Mouse (Mus musculus) left cerebral cortex, adult 8-10 months (tissue): ENCODE results near the gene 1700020D05Rik. TPM values are rescaled to one million over a fixed set of nuclear protein-coding genes. Genes with fewer than 3 reads are reported as not detected.

Source experiments
- DNase-seq, 2 experiments: peaks; one replicate each; pipeline ENCODE4 v3.0.0; 2022; ENCODE audit warnings: low spot score in 2 of 2
- total RNA-seq, 4 experiments: library from RNA; stranded (reverse); gene quantifications; 2 replicates each; pipeline ENCODE4 v1.2.4; 2022

Gene 1700020D05Rik
- total RNA-seq, 4 experiments from 2014 or later: 6.6 to 8.6 (median 7.1) TPM

- DNase-seq: peak in 1 of 2 experiments; percentile 70
These were observed 26.5 kb downstream of the 1700020D05Rik start for GRCm38 (mm10) chr19:5477004-5477667.

DNA sequence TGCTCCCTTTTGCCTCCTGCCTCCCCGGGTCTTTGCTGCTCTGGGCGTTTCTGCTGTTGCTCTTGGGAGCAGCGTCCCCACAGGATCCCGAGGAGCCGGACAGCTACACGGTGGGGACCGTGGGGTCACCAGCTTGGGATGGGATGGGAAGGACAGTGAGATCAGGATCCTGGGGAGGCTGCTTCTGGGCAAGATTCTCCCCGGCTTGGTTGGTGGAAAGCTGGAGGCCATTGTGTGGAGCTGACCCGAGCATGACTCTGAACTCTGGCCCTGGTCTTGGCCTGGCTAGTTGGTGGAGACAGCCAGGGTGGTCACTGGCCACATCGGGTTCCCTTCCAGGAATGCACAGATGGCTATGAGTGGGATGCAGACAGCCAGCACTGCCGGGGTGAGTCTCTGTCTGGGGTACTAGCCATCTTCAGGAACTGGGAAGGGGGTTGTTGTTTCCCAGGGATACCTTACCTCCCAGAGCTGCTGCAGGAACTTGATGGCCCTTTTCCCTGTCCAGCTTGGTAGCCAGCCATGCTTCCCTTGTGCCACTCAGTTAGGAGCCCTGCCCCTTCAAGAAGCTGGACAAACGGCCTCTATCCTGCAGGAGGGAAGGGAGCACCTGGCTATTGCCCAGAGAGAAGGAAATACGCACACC lies 28.4 kb downstream of the 1700020D05Rik start:
- no peak for DNase-seq

DNA sequence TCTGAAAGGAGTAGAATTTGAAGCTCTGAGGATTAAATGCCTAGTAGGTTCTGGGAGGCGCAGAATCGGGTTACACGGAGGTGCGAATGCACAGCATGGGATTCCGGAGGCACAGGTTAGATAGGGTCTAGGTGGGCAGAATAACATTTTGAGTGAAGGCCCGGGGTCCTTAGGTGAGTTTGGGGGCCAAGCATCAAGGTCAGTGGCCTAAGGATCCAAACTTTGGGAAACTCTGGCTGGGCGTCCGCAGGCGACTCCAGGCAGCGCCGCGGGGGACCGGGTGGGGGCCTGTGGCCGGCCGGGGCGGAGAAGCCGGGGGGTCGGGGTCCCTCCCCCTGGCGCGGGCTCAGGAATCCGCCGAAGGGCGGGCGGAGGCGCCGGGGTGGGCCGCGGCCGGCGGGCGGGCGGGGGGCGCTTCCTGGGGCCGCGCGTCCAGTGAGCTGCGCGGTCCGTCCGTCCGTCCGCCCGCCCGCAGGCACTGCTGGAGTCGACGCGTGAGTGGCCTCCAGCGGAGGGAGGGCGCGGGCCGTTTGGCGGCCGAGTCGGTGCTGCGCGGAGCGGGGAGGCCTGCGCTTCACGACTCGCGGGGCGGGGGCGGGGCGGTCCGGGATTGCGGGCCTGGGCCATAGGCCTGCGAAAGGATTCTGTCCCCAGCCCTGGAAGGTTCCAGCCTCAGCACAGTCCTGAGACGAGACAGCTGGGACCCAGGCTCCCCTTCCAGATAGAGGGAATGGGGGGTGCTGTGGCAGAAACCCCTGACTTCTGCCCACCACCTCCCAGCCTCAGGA lies 29.1 kb downstream of the 1700020D05Rik start:
- DNase-seq: no peak

DNA sequence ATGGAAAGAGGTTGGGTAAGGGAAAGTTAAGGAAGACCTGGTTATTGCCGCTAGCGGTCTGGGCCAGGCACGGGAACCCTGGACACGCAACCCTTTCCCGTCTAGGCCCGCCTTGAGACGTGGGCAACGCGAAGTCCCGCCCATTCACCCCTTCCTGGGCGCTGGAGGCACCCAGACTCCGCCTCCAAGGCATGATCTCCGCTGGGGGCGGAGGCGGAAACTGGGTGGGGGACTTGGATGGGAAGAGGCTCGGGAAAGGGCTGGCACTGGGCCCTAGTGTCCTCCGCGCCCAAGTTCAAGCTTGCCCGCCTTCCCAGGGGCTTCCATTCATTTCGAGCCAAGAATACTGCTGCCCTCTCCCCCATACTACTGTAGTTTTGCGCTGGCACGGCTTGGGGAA lies 29.9 kb downstream of the 1700020D05Rik start, which contains the start of gene Efemp2:
Gene Efemp2 (plus strand): TSS at position 235 of the 400 bp plus-strand sequence.
- DNase-seq: peak in 1 of 2 experiments; percentile 65

DNA sequence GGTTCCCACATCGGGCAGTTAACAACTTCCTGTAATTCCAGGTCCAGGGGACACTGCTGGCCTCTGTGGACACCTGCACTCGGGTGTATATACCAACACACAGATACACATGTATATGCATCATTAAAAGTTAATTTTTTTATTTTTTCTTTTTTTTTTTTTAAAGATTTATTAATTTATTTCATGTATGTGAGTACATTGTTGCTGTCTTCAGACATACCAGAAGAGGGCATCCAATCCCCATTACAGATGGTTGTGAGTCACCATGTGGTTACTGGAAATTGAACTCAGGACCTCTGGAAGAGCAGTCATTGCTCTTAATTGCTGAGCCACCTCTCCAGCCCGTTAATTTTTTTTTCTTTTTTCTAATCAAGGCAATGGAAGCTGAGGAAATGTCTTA lies 30.7 kb downstream of the 1700020D05Rik start:
- DNase-seq: no peak

GRCm38 (mm10) chr19:5471846-5472245 lies 31.7 kb downstream of the 1700020D05Rik start:
- no peak for DNase-seq

DNA sequence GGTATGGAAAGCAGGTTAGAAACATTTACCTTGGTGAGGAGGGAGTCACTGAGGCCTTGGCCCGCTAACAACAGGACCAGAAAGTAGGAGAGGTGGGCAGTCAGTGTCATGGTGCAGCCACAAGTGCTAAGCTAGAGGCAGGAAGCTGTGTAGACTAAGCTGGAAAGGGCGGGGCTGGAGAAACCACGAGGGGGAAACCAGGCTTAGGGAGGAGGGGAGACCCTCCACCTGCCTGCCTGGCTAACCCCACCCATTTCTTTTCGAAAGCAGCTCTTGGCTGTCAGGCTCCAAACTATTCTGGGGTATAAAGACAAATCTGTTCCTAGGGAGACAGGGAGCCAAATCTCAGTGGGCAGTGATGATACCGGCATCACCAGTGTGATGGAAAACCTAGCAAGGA lies 35.2 kb downstream of the 1700020D05Rik start, which contains the start of gene Ctsw:
Gene Ctsw (minus strand): TSS at position 134 of the 400 bp plus-strand sequence.
- DNase-seq: no peak

GRCm38 (mm10) chr19:5466916-5467500 lies 36.6 kb downstream of the 1700020D05Rik start:
- no peak for DNase-seq

DNA sequence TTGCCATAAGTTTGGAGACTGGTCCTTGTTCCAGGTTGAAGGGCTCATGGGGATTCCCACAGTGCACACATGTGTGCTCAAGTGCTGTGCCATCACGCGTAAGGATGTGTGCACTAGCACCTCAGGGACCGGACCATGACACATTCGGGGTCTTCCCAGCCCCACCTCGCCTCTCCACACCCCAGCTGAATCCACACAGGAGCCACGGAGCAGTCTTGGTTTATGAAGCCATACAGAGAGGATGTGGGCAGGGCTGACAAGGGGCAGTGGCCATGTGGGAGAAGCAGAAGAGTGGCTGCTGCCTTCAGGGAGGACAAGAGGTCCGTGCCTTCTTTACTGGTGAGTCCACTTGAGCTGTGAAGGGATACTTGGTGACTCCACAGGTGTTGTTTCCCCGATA lies 38.5 kb downstream of the 1700020D05Rik start:
- DNase-seq: no peak

DNA sequence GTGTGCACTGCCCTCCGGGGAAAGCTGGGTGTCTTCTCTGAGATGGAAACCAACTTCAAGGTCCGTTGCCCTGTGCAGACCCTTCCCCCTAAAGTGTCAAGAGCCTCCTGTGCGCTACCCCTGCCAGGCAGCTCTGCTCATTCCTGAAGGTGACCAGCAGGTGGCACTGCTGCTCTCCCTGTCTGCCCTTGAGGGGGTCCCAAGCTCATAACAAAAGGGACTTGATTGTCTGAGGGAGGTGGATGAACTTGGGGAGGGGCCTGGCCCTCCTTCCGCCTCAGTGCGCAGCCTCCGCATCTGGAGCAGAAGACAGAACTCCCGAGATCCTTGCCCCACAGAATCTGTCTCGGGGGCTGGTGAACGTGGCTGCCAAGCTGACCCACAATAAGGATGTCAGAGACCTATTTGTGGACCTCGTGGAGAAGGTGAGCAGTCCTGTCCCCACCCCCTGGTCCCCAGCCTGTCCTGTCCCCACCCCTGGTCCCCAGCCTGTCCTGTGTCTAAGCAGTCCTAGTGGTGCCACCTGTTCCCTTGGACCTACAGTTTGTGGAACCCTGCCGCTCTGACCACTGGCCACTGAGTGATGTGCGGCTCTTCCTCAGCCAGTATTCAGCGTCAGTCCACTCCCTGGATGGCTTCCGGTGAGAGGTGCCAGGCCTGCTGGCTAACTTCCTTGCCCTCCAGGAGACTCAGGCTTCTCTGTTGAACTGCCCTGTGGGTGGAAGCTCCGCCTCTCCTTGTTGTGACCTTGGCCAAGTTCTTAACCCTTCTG lies 39.6 kb downstream of the 1700020D05Rik start:
- no peak for DNase-seq

- no peak for DNase-seq
These were observed 40.4 kb downstream of the 1700020D05Rik start for GRCm38 (mm10) chr19:5463212-5463611.

- DNase-seq: no peak
These were observed 42.2 kb downstream of the 1700020D05Rik start for GRCm38 (mm10) chr19:5461411-5461810.

DNA sequence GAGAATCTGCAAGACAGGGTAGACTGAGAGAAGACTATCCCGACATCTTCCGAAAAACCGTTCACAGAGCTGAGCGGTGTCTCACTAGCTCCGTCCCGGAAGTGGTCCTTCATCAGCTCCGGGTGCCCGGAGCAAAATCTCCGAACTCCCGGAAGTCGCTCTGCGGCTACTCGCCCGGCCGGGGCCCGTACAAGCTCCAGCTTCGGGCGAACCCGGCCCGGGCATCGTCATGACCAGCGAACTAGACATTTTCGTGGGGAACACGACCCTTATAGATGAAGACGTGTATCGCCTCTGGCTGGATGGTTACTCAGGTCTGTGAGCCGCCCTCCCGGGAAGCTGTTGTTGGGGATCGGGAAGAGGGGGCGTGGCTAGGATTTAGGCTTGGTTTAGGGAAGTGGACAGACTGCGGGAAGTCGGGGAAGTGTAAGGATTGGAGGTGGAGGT lies 43.1 kb downstream of the 1700020D05Rik start, which contains the start of gene Fibp:
Gene Fibp (plus strand): TSS at position 151 of the 447 bp plus-strand sequence.
- DNase-seq: peak; percentile 76 to 85

GRCm38 (mm10) chr19:5459896-5460295 lies 43.7 kb downstream of the 1700020D05Rik start:
- no peak for DNase-seq

- DNase-seq: no peak
These were observed 44.6 kb downstream of the 1700020D05Rik start for GRCm38 (mm10) chr19:5459019-5459418.

DNA sequence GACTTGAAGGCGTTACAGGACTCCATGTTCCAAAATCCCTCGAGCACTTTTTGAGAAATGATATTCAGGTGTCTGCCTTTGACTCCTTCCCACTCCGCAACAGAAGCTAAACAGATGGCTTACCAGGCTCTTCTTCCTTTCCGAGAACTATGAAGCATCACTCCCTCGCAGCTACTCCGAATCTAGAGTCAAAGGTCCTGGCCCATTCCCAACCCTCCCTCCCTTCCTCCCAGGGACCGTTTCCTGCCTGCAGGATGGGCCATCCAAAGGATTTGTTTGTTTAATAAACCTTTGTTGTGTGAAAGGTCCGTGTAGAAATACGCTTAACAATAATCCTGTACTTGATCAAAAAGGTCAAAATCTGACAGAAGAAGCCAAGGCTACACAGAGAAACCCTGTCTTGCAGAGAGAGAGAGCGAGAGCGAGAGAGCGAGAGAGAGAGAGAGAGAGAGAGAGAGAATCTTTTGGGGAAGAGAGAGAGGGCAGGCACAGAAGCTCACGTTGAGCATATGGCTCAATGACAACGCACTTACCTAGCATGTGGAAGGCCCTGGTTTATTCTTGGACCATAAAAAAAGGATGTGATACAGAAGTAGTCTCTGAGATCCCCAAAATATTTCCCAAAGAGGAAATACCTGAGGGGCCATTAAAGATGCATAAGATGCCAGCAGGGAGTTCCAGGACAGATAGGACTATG lies 45.7 kb downstream of the 1700020D05Rik start, which contains the start of gene Ccdc85b:
Gene Ccdc85b (minus strand): TSS at position 149 of the 697 bp plus-strand sequence.
- DNase-seq: no peak

DNA sequence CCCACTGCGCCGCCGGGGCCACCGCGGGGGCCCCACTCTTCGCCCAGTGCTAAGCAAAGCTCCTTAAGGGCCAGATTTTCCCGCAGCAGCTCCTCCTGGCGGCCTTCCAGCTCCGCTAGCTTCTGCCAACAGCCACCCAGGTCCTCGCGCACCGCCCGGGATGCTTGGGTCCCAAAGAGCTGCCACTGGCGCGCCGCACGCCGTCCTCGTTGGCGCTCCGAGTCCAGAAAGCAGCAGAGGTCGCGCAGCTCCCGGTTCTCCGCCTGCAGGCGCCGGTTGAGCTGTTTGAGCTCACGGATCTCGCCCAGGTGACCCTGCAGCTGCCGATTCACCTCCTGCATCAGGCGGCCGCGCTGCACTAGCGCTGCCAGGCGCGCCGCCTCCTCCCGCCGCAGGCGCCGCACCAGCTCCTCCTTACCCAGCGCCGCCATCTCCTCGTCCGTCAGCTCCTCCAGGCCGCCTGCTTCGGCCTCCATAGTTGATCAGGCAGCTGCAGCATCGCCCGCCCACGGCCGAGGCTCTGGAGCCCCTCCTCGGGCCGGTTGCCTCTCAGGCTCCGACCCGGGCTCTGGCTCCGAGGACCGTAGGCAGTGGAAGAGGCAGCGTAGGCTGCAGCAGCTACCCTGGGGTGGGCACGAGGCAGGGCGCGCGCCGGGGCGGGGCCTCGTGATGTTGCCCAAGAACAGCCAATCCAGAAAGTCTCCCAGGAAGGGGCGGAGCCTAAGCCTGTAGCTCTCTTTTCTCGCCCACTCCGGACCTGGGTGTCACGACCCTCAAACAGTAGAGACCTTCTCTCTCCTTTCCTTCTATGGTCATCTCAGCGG lies 46.5 kb downstream of the 1700020D05Rik start:
- peak; percentile 95 to 97 for DNase-seq

- no peak for DNase-seq
These were observed 47.2 kb downstream of the 1700020D05Rik start for GRCm38 (mm10) chr19:5456241-5456921.
